18 mouse cellular contexts compared by ENCODE assay signal in the genomic region with DNA sequence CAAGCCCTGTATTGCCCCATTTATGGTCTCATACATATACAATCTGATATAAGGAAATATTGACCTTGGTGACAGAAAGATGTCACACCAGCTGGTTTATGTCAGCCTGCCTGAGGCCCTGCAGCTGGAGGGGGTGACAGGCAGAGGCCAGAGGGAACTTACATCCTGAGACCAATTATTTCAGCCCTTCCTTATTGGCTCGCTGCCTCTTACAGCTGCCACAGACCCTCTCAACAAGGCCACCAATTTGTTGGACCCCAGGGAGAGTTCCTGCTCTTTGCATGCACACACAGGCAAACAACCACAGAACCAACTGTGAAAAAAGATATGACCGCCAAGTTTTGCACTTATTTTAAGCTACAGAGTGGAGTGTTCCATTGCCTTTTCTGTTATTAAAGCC. TPM values are rescaled to one million over a fixed set of nuclear protein-coding genes. Genes with fewer than 3 reads are reported as not detected.
DNase-seq lines count a peak whose midpoint lies in the region; ATAC-seq and TF ChIP-seq lines count a peak whose summit lies in the region.
"Had no signal": no experiment of that assay in that cellular context is flagged by ENCODE, and none has a peak within 500 bp of the region (broad histone marks: within the 10 kb centered on the region; RNA-seq: fewer than 3 reads in every experiment).

No protein-coding gene starts in this region.

- peak; percentile 22 for DNase-seq in forebrain, embryonic 14.5 days (ENCODE audit: low spot score)
- DNase-seq in lung, embryonic 14.5 days = peak; percentile 9
- DNase-seq in lung, adult 2 months = no peak
- peak; percentile 15 for DNase-seq in kidney, postnatal 0 days (ENCODE audit: low spot score)
- no peak for DNase-seq in natural killer cell, adult 2 months (ENCODE audit: low spot score in 2 of 2)
- DNase-seq: adrenal gland, postnatal 10 days; B cell, adult 2 months; lung, postnatal 4 days; right cerebral cortex, postnatal 4 days; thymus, postnatal 14 days had no signal

- 0 out of 2 replicates have a peak overlapping the region, but pooled peaks have one; percentile 2 for H3K27ac ChIP-seq in forebrain, embryonic 14.5 days (ENCODE audit: low read depth, low read length)
- H3K27ac ChIP-seq in forebrain, embryonic 12.5 days = no peak overlapping the region
- no peak overlapping the region for H3K27ac ChIP-seq in lung, embryonic 14.5 days (ENCODE audit: low read depth)
- no peak overlapping the region for H3K27ac ChIP-seq in kidney, postnatal 0 days
- 0 out of 2 replicates have a peak overlapping the region, but pooled peaks have one; percentile 12 for H3K27ac ChIP-seq in midbrain, embryonic 16.5 days (ENCODE audit: low read length)
- H3K27ac ChIP-seq: embryonic facial prominence, embryonic 13.5 days; heart, embryonic 15.5 days; hindbrain, embryonic 10.5 days; neural tube, embryonic 13.5 days had no signal

- TF ChIP-seq POLR2A in lung, adult 2 months (IDR thresholded peaks at IDR 0.05; ENCODE audit: borderline replicate concordance, extremely low read depth, low read depth, low read length) = no peak

- H3K4me2 ChIP-seq in forebrain, embryonic 14.5 days (ENCODE audit: low read length) = no peak overlapping the region
- H3K4me2 ChIP-seq in forebrain, embryonic 12.5 days = no peak overlapping the region
- H3K4me2 ChIP-seq in lung, embryonic 14.5 days = no peak overlapping the region
- no peak overlapping the region for H3K4me2 ChIP-seq in kidney, postnatal 0 days (ENCODE audit: low read length)
- H3K4me2 ChIP-seq in midbrain, embryonic 16.5 days (ENCODE audit: low read length) = no peak overlapping the region
- H3K4me2 ChIP-seq: embryonic facial prominence, embryonic 13.5 days; heart, embryonic 15.5 days; neural tube, embryonic 13.5 days had no signal

- H3K36me3 ChIP-seq in forebrain, embryonic 14.5 days (ENCODE audit: control insufficient read depth, insufficient read depth, low read length) = no peaks in the 10 kb centered on the region
- no peaks in the 10 kb centered on the region for H3K36me3 ChIP-seq in forebrain, embryonic 12.5 days (replicated peaks)
- H3K36me3 ChIP-seq in lung, embryonic 14.5 days (ENCODE audit: insufficient read depth) = no peaks in the 10 kb centered on the region
- H3K36me3 ChIP-seq in kidney, postnatal 0 days (ENCODE audit: insufficient read depth, low read length) = no peaks in the 10 kb centered on the region
- H3K36me3 ChIP-seq in midbrain, embryonic 16.5 days (ENCODE audit: control insufficient read depth, insufficient read depth, low read length) = no peaks in the 10 kb centered on the region
- H3K36me3 ChIP-seq: embryonic facial prominence, embryonic 13.5 days; heart, embryonic 15.5 days; hindbrain, embryonic 10.5 days; neural tube, embryonic 13.5 days had no signal

- no peak overlapping the region for H3K9ac ChIP-seq in forebrain, embryonic 14.5 days (ENCODE audit: low read length)
- H3K9ac ChIP-seq in forebrain, embryonic 12.5 days = no peak overlapping the region
- no peak overlapping the region for H3K9ac ChIP-seq in lung, embryonic 14.5 days
- no peak overlapping the region for H3K9ac ChIP-seq in kidney, postnatal 0 days (ENCODE audit: low read depth, low read length)
- H3K9ac ChIP-seq in midbrain, embryonic 16.5 days (ENCODE audit: low read depth, low read length) = no peak overlapping the region
- H3K9ac ChIP-seq: embryonic facial prominence, embryonic 13.5 days; heart, embryonic 15.5 days; neural tube, embryonic 13.5 days had no signal

- H3K4me1 ChIP-seq in forebrain, embryonic 14.5 days (ENCODE audit: control insufficient read depth, insufficient read depth, low read length) = peaks cover 9% of the 10 kb centered on the region
- peaks cover 14% of the 10 kb centered on the region for H3K4me1 ChIP-seq in forebrain, embryonic 12.5 days
- H3K4me1 ChIP-seq in lung, embryonic 14.5 days (ENCODE audit: insufficient read depth) = no peaks in the 10 kb centered on the region
- H3K4me1 ChIP-seq in lung, adult 2 months (ENCODE audit: control insufficient read depth, insufficient read depth, low read length) = no peaks in the 10 kb centered on the region
- H3K4me1 ChIP-seq in kidney, postnatal 0 days (replicated peaks; ENCODE audit: insufficient read depth, low read length) = no peaks in the 10 kb centered on the region
- 0 out of 2 replicates have a peak, but pooled peaks cover 2% of the 10 kb centered on the region for H3K4me1 ChIP-seq in midbrain, embryonic 16.5 days (ENCODE audit: control insufficient read depth, insufficient read depth, low read length)
- H3K4me1 ChIP-seq: embryonic facial prominence, embryonic 13.5 days had no signal

- H3K9me3 ChIP-seq in forebrain, embryonic 14.5 days (replicated peaks; ENCODE audit: control insufficient read depth, low read length) = no peaks in the 10 kb centered on the region
- no peaks in the 10 kb centered on the region for H3K9me3 ChIP-seq in forebrain, embryonic 12.5 days
- H3K9me3 ChIP-seq in lung, embryonic 14.5 days (ENCODE audit: low read depth, low read length) = no peaks in the 10 kb centered on the region
- H3K9me3 ChIP-seq in kidney, postnatal 0 days (replicated peaks; ENCODE audit: low read length) = no peaks in the 10 kb centered on the region
- H3K9me3 ChIP-seq in midbrain, embryonic 16.5 days (replicated peaks; ENCODE audit: control insufficient read depth, low read length, poor library complexity, severe bottlenecking) = no peaks in the 10 kb centered on the region
- H3K9me3 ChIP-seq: embryonic facial prominence, embryonic 13.5 days; heart, embryonic 15.5 days; hindbrain, embryonic 10.5 days; neural tube, embryonic 13.5 days had no signal

- TF ChIP-seq CTCF in lung, embryonic 14.5 days (IDR thresholded peaks at IDR 0.05; ENCODE audit: low read depth) = no peak
- TF ChIP-seq CTCF in lung, adult 2 months (IDR thresholded peaks at IDR 0.05; ENCODE audit: insufficient read depth, low read length) = no peak
- TF ChIP-seq CTCF in kidney, postnatal 0 days (IDR thresholded peaks at IDR 0.05; ENCODE audit: low read depth) = no peak

- 41% methylated on average over 2 of the region's 2 CpGs for WGBS in forebrain, embryonic 14.5 days
- WGBS in forebrain, embryonic 12.5 days = 60% methylated on average over 2 of the region's 2 CpGs
- WGBS in lung, embryonic 14.5 days = 51% methylated on average over 2 of the region's 2 CpGs
- WGBS in lung, adult 2 months = 44% methylated on average over 2 of the region's 2 CpGs
- 45% methylated on average over 2 of the region's 2 CpGs for WGBS in kidney, postnatal 0 days
- WGBS in midbrain, embryonic 16.5 days = 54% methylated on average over 2 of the region's 2 CpGs

- H3K27me3 ChIP-seq in forebrain, embryonic 14.5 days (replicated peaks; ENCODE audit: control insufficient read depth, insufficient read depth, low read length) = no peaks in the 10 kb centered on the region
- H3K27me3 ChIP-seq in forebrain, embryonic 12.5 days = no peaks in the 10 kb centered on the region
- H3K27me3 ChIP-seq in lung, embryonic 14.5 days (ENCODE audit: insufficient read depth, low read length) = no peaks in the 10 kb centered on the region
- H3K27me3 ChIP-seq in kidney, postnatal 0 days (ENCODE audit: insufficient read depth, low read length) = no peaks in the 10 kb centered on the region
- H3K27me3 ChIP-seq in midbrain, embryonic 16.5 days (ENCODE audit: control insufficient read depth, insufficient read depth, low read depth, low read length) = no peaks in the 10 kb centered on the region
- H3K27me3 ChIP-seq: embryonic facial prominence, embryonic 13.5 days; heart, embryonic 15.5 days; neural tube, embryonic 13.5 days had no signal

- no peak for ATAC-seq in forebrain, embryonic 14.5 days
- no peak for ATAC-seq in forebrain, embryonic 12.5 days (ENCODE audit: low FRiP score)
- ATAC-seq in lung, embryonic 14.5 days (ENCODE audit: insufficient read depth) = no peak
- no peak for ATAC-seq in kidney, postnatal 0 days (replicated peaks; ENCODE audit: low FRiP score, low read depth)
- ATAC-seq in midbrain, embryonic 16.5 days = 0 out of 2 replicates have a peak, but pooled peaks have one; percentile 9
- ATAC-seq in cerebellum, adult (ENCODE audit: insufficient number of reproducible peaks, low FRiP score, low TSS enrichment) = no peak
- ATAC-seq: inflammation-experienced regulatory T-cells, adult 6 months had no signal

- H3K4me3 ChIP-seq in forebrain, embryonic 14.5 days (ENCODE audit: low read depth, low read length) = no peak overlapping the region
- H3K4me3 ChIP-seq in forebrain, embryonic 12.5 days (replicated peaks) = no peak overlapping the region
- no peak overlapping the region for H3K4me3 ChIP-seq in lung, embryonic 14.5 days (ENCODE audit: low read depth, low read length)
- no peak overlapping the region for H3K4me3 ChIP-seq in lung, adult 2 months (replicated peaks; ENCODE audit: extremely low read depth, low read depth, low read length)
- H3K4me3 ChIP-seq in kidney, postnatal 0 days (replicated peaks; ENCODE audit: low read depth, low read length) = no peak overlapping the region
- H3K4me3 ChIP-seq in midbrain, embryonic 16.5 days (ENCODE audit: low read depth, low read length) = no peak overlapping the region
- H3K4me3 ChIP-seq: embryonic facial prominence, embryonic 13.5 days; heart, embryonic 15.5 days; hindbrain, embryonic 10.5 days; neural tube, embryonic 13.5 days had no signal

RNA-seq across cellular contexts. Expression of a gene that starts 55.1 kb away (rescaled TPM):
- 31.8 and 35.9 TPM in 2 replicates for polyA plus RNA-seq in forebrain, embryonic 14.5 days (2014; fragmentation: Nextera tagmentation; extraction: Ambion mirVana)
- 43.4 and 44.3 TPM in 2 replicates for polyA plus RNA-seq in forebrain, embryonic 12.5 days (2016; fragmentation: Nextera tagmentation; extraction: Ambion mirVana)
- 45.0 and 48.2 TPM in 2 replicates for polyA plus RNA-seq in lung, embryonic 14.5 days (2014; fragmentation: Nextera tagmentation; extraction: Ambion mirVana)
- 11.6 and 25.8 TPM in 2 replicates for polyA plus RNA-seq in lung, adult 2 months (2012; rRNA removed)
- 25.2 and 26.0 TPM in 2 replicates for polyA plus RNA-seq in kidney, postnatal 0 days (2015; fragmentation: Nextera tagmentation; extraction: Ambion mirVana)
- 24.6 and 27.1 TPM in 2 replicates for polyA plus RNA-seq in midbrain, embryonic 16.5 days (2015; fragmentation: Nextera tagmentation; extraction: Ambion mirVana)

Comparison
In these comparisons a context has a peak if more than half of its experiments do, and no peak if none do; other contexts are left out.
1. DNase-seq: peak in forebrain, embryonic 14.5 days (single experiment), lung, embryonic 14.5 days (single experiment) and kidney, postnatal 0 days (single experiment); none in lung, adult 2 months (single experiment) and natural killer cell, adult 2 months (0 of 2).
2. H3K27ac ChIP-seq: peak in forebrain, embryonic 14.5 days (single experiment) and midbrain, embryonic 16.5 days (single experiment); none in forebrain, embryonic 12.5 days (single experiment), lung, embryonic 14.5 days (single experiment) and kidney, postnatal 0 days (single experiment).